Mouse (Mus musculus): Measurements from ENCODE around the gene Kank4. TPM values are rescaled to one million over a fixed set of nuclear protein-coding genes. Genes with fewer than 3 reads are reported as not detected.

Gene Kank4
- polyA plus RNA-seq, 1 experiment: not detected

DNA sequence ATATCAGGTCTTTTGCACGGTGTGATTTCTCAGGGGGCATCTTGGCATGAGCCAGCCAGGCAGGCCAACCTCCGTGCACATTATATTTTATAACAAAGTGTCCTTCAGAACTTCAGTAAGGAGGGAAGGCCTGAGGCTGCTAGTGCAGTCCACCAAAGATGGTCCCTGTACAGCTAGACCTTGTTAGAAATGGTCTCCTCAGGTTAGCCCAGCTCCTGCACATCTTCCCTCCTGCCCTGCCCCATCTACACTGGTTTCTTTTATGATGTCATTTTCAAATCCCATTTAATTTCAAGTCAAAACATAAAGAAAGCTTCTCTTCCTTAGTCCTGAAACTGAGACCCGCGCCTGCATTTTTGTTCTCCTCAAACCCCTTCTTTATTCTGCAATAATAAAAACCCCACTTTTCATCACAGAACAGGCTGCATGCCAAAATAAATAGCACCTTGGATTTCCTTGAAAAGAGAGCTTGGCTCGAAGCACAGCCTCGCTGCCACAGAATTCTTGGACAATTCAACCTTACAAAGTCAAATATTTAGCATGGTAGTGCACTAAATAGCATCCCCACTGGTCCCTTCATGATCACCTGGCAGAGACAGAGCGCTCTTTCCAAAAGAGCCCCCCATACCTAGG, 28.1 kb downstream of the Kank4 start:
- 52% methylated on average over 7 of the region's 7 CpGs for WGBS
- no peak overlapping the region for H3K27ac ChIP-seq (ENCODE audit: insufficient read depth, low read depth, low read length)
- peaks cover 3% of the 10 kb centered on the region for H3K4me1 ChIP-seq (ENCODE audit: control insufficient read depth, insufficient read depth, low read length)
- no peak for TF ChIP-seq POLR2A (IDR thresholded peaks at IDR 0.05; ENCODE audit: insufficient read depth, low read depth, low read length)
- no peak for TF ChIP-seq CTCF (IDR thresholded peaks at IDR 0.05; ENCODE audit: insufficient read depth, low read depth, low read length)
- H3K4me3 ChIP-seq (ENCODE audit: insufficient read depth, low read depth, low read length): no peak overlapping the region

DNA sequence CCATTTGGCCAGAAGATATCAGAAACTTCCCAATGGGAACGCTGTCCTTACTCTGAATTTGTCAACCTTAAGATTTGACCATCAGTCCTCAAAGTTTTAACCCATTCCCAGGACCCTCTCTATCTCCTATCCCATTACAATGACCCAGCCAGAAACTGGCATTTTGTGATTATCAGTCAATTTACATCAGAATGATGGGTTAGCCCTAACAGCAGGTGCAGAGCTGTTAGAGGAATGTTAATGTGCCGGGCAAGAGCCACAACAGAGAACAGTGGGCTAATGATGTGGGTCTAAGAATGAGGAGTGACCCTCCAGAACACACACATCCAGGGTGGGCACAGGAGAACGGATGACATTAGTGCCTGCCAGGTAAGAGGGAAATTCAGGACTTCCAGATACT, 31.1 kb downstream of the Kank4 start:
- H3K4me3 ChIP-seq (ENCODE audit: insufficient read depth, low read depth, low read length): no peak overlapping the region
- TF ChIP-seq POLR2A (IDR thresholded peaks at IDR 0.05; ENCODE audit: insufficient read depth, low read depth, low read length) (no peak), CTCF (IDR thresholded peaks at IDR 0.05; ENCODE audit: insufficient read depth, low read depth, low read length) (no peak)
- WGBS: 53% methylated on average over 3 of the region's 3 CpGs
- H3K27ac ChIP-seq (ENCODE audit: insufficient read depth, low read depth, low read length): no peak overlapping the region
- H3K4me1 ChIP-seq (ENCODE audit: control insufficient read depth, insufficient read depth, low read length): peaks cover 3% of the 10 kb centered on the region

DNA sequence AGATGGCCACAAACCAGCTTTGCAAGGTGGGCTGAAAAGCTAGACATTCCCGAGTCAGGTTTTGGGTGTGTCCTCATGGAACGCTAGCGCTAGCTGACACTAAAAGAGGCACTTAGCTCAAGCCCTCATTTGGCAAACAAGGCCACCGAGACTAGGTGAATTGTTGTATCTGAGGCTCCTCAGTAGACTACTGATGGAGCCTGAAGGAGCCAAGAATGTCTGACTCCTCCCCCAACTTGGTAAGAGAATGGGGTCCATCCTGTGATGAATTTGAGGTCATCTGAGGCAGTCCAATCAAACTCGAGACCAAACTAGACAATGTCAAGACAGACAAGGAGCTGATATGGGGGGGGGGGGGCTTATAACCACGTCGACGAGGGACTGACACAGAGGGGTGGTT, 31.5 kb downstream of the Kank4 start:
- 61% methylated on average over 8 of the region's 8 CpGs for WGBS
- Histone ChIP-seq H3K4me1 (ENCODE audit: control insufficient read depth, insufficient read depth, low read length) (peaks cover 3% of the 10 kb centered on the region), H3K4me3 (ENCODE audit: insufficient read depth, low read depth, low read length) (no peak overlapping the region), H3K27ac (ENCODE audit: insufficient read depth, low read depth, low read length) (no peak overlapping the region)
- no peak for TF ChIP-seq POLR2A (IDR thresholded peaks at IDR 0.05; ENCODE audit: insufficient read depth, low read depth, low read length)
- no peak for TF ChIP-seq CTCF (IDR thresholded peaks at IDR 0.05; ENCODE audit: insufficient read depth, low read depth, low read length)

DNA sequence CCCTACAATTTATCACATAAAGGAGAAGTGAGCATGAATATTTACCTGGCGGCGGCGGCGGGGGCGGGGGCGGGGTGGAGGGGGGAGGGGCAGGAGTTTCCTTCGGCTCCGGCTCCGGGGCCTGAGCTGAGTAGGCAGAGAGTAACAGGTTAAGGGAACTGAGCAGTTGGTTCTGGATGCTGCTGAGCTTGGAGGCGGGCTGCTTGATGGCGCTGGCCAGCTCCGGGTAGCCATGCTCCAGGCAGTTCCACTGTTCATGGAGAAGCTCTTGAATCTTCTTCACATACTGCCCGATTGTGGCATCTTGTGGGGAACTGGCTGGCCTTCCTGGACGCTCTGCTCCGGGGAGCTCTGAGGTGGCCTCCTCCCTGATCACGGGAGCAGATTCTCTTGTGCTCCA, 39.1 kb downstream of the Kank4 start:
- Histone ChIP-seq H3K27ac (ENCODE audit: insufficient read depth, low read depth, low read length) (no peak overlapping the region), H3K4me1 (ENCODE audit: control insufficient read depth, insufficient read depth, low read length) (peaks cover 10% of the 10 kb centered on the region; the same call in 1 of the 2 replicates), H3K4me3 (ENCODE audit: insufficient read depth, low read depth, low read length) (no peak overlapping the region)
- 24% methylated on average over 16 of the region's 16 CpGs for WGBS
- no peak for TF ChIP-seq CTCF (IDR thresholded peaks at IDR 0.05; ENCODE audit: insufficient read depth, low read depth, low read length)
- no peak for TF ChIP-seq POLR2A (IDR thresholded peaks at IDR 0.05; ENCODE audit: insufficient read depth, low read depth, low read length)

DNA sequence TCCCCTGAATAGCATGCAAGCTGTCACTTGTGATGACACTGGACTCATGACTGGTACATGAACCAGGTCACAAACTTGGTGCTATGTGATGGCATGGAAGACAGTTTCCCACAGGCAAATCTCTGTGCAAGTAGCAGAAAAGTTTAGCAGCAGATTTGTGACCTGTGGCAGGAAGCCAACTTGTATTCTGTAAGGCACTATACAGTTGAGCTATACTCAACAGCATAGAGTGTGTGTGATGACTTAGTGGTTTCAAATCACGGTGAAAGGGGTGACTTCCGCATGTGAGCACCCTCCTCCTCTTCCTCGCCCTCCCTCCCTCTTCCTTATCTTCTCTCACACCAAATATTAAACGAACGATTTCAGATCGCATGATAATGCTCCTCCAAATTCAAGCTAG, 39.9 kb downstream of the Kank4 start:
- Histone ChIP-seq H3K4me1 (ENCODE audit: control insufficient read depth, insufficient read depth, low read length) (peaks cover 10% of the 10 kb centered on the region; the same call in 1 of the 2 replicates), H3K4me3 (ENCODE audit: insufficient read depth, low read depth, low read length) (no peak overlapping the region), H3K27ac (ENCODE audit: insufficient read depth, low read depth, low read length) (no peak overlapping the region)
- 90% methylated on average over 6 of the region's 6 CpGs for WGBS
- TF ChIP-seq CTCF (IDR thresholded peaks at IDR 0.05; ENCODE audit: insufficient read depth, low read depth, low read length) (no peak), POLR2A (IDR thresholded peaks at IDR 0.05; ENCODE audit: insufficient read depth, low read depth, low read length) (no peak)

DNA sequence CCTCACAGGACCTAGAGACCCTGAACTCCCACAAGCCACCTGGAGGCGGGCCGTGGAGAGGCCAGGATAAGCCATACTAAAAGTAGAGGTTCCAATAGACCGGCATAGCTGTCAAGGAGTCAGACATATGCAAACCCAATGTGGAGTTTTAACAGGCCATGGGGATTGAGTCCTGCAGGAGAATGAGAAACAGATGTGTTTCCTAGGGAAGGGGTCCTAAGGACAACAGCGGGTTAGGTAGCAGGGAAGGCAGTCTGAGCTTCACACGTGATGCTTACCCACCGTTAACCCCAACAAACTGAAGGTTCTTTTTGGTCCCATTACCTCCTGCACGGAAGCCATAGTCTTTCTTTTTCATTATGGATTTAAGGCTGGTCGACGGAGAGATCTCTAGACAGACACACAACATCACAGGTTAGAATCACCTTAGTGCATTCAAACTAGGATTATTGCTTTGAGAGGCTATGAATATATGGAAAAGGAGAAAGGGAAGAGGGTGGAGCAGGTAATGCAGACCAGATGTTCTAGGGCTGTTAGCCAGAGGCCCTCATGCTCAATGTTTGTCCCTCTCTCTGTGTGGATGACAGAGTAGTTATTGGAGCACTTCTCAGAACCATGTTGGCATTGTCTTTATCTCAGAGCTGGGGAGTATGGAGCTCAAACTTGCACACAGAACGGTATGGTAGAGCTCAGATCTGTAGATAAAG, 40.5 kb downstream of the Kank4 start:
- 95% methylated on average over 10 of the region's 10 CpGs for WGBS
- TF ChIP-seq CTCF (IDR thresholded peaks at IDR 0.05; ENCODE audit: insufficient read depth, low read depth, low read length) (no peak), POLR2A (IDR thresholded peaks at IDR 0.05; ENCODE audit: insufficient read depth, low read depth, low read length) (no peak)
- no peak overlapping the region for H3K27ac ChIP-seq (ENCODE audit: insufficient read depth, low read depth, low read length)
- peaks cover 10% of the 10 kb centered on the region; the same call in 1 of the 2 replicates for H3K4me1 ChIP-seq (ENCODE audit: control insufficient read depth, insufficient read depth, low read length)
- no peak overlapping the region for H3K4me3 ChIP-seq (ENCODE audit: insufficient read depth, low read depth, low read length)

DNA sequence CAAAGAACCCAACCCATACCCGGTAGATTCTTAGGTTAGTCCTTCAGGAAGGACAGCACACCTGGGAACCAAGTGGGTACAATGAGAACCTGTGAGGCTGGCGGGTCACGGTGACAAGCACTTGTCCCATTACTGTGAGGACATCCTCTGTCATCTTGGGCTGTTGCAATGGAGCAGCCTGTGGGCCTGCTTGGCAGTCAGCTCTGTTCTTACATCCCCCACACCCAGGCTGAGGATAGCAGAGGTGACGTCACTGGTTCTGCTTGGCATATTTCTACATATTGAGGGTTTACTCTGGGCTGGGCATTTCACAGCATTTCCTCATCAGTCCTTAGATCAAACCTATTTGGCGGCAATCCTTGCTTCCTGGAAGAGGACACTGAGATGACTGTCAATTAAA, 43.6 kb downstream of the Kank4 start:
- Histone ChIP-seq H3K4me1 (ENCODE audit: control insufficient read depth, insufficient read depth, low read length) (peaks cover 6% of the 10 kb centered on the region; the same call in 1 of the 2 replicates), H3K4me3 (ENCODE audit: insufficient read depth, low read depth, low read length) (no peak overlapping the region), H3K27ac (ENCODE audit: insufficient read depth, low read depth, low read length) (no peak overlapping the region)
- TF ChIP-seq CTCF (IDR thresholded peaks at IDR 0.05; ENCODE audit: insufficient read depth, low read depth, low read length) (no peak), POLR2A (IDR thresholded peaks at IDR 0.05; ENCODE audit: insufficient read depth, low read depth, low read length) (no peak)
- WGBS: 97% methylated on average over 5 of the region's 5 CpGs

DNA sequence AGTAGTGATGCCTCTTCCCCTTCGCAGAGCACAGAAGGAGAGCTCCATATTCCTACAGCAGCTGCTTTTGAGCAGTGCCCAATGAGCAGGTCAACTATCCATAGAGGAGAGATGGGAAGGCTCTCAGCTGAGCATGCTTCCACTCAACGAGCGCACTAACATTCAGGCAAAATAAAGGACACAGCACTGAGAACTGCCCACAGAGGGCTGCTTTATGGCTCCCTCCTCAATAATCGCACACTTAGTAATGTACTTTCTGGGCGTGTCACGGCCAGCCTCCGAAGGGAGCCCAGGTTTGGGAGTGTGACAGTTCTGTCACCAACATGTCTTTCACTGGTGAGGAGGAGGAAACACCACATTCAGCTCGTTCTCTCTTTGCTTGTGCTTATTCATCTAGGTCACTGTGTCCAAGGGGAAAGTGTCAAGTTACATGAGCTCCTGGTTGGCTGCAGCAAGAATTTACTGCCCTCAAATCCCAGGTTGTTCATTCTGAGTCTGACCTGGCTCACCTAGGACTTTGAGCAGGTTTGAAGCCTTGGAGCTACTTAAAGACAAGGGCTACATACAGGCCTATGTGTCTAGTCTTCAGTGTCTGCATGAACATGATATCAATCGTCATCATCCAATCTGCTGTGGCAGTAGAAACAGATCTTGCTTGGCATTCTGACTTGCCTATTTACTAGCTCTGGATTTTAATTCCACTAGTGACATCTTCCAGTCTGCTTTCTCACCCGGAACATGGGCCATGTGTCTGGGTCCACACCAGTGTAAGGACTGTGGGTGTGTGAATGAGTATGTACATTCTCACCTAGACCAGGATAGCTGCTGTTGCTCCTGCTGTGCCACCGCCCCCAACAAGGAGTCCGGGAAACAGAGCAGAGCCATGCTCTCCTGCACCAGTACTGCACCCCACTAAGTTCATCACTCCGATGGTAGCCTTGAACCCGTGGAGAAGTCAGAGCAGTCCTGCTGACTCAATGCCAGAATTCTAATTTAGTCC, 49.9 kb downstream of the Kank4 start:
- WGBS: 86% methylated on average over 14 of the region's 14 CpGs
- H3K27ac ChIP-seq (ENCODE audit: insufficient read depth, low read depth, low read length): no peak overlapping the region
- no peak overlapping the region for H3K4me3 ChIP-seq (ENCODE audit: insufficient read depth, low read depth, low read length)
- H3K4me1 ChIP-seq (ENCODE audit: control insufficient read depth, insufficient read depth, low read length): no peaks in the 10 kb centered on the region
- TF ChIP-seq POLR2A (IDR thresholded peaks at IDR 0.05; ENCODE audit: insufficient read depth, low read depth, low read length) (no peak), CTCF (IDR thresholded peaks at IDR 0.05; ENCODE audit: insufficient read depth, low read depth, low read length) (no peak)
